Mouse (Mus musculus): Measurements from ENCODE around the gene Zkscan16.

The Zkscan16 gene

GRCm38 (mm10) chr4:58935846-58936245, 7.6 kb upstream of the Zkscan16 start:
- DNase-seq (ENCODE audit: extremely low spot score, low read depth, low spot score): no peak

DNA sequence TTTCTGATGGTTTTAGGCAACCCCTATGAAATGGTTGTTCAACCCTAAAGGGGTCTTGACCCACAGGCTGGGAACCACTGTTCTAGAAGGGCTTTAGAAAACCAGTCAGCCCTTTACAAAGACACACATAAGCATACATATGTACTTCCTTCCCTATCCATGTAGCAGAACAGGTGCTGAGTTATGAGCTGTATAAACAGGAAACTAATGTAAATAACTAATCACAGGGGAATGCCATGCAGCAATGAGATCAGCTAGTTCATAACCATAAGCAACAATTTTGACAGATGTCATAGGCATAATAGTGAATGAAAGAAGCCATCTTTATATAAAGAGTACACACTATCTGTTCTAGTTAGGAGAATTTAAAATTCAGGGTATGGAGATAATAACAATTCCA, 1.8 kb upstream of the Zkscan16 start:
- no peak for DNase-seq (ENCODE audit: extremely low spot score, low read depth, low spot score)

GRCm38 (mm10) chr4:58942942-58943341, 486 bp upstream of the Zkscan16 start:
- no peak for DNase-seq (ENCODE audit: extremely low spot score, low read depth, low spot score)

DNA sequence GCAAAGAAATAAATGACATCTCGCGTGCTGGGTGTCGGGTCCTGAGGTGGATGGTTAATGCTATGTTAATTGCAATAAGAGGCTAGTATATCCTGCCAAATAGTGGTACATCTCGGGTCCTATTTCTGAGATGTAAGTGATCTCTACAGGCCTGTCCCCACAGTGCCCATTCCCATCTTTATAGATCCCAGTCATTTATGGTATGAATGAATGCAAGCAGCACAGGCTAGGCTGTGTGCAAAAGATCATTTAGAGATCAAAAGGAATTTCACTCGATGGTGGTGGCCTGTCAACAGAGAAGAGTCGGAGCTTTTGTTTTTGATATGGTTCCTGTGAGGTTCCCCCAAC, 752 bp downstream of the Zkscan16 start:
- no peak for DNase-seq (ENCODE audit: extremely low spot score, low read depth, low spot score)

- no peak for DNase-seq (ENCODE audit: extremely low spot score, low read depth, low spot score)
These were observed 1.3 kb downstream of the Zkscan16 start for GRCm38 (mm10) chr4:58944695-58945094.

DNA sequence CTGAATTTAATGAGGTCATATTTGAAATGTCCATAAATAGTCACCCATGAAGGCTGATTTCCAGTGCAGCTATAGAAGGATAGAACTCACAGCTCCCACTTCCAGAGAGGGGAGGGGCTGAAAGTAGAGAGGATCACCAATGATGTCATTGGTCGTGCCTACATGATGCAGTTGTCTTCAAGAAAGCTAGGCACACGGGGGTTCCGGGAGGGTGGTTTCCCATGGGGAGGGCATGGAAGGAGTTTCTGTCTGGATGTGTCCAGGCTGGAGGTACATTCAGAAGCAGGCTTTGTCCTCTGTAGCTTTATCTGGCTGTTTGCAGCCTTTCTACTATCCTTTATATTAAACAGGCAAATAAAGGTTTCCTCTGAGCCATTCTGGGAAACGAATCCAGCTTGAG, 5.0 kb downstream of the Zkscan16 start:
- no peak for DNase-seq (ENCODE audit: extremely low spot score, low read depth, low spot score)

GRCm38 (mm10) chr4:58952630-58953029, 9.2 kb downstream of the Zkscan16 start:
- DNase-seq (ENCODE audit: extremely low spot score, low read depth, low spot score): no peak

DNA sequence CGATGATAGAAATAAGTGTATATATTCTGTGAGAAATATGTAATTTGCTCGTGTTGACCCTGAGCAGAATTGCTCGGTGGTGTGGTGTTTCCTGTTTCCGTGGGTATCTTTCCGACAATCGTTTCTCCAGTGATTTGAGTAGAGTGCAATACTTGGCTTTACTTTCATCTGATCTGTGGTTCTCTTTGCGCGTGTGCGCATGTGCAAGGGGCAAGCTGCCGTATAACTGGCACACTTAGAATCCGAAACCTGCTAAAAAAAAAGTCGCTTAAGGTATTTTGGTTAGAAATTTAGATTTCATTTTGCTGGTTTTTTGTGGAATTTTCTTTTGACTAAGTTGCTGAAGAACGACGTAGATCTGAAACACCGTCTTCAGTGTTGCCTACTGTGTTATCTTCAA, 18.3 kb downstream of the Zkscan16 start:
- no peak for DNase-seq (ENCODE audit: extremely low spot score, low read depth, low spot score)

- DNase-seq (ENCODE audit: extremely low spot score, low read depth, low spot score): no peak
These were observed 19.8 kb downstream of the Zkscan16 start for GRCm38 (mm10) chr4:58963271-58963670.

GRCm38 (mm10) chr4:58965136-58965535, 21.7 kb downstream of the Zkscan16 start:
- no peak for DNase-seq (ENCODE audit: extremely low spot score, low read depth, low spot score)

DNA sequence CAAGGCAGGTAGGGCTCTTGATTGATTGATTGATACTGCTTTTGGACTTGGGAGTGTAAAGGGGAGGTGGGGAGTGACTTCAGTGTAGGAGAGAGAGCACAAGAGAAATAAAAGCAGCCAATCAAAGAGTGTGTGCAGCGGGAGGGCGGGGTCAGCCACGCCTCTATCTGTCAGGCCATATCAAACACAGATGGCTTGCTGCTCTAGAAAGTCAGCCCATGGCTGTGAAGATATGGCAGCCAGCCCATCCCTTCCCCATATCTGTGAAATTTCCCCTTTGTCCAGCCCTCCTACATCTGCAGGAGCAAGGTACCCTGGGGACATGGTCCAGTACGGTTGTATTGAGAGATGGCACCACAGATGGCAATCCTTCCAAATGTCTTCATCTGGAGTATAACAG, 27.2 kb downstream of the Zkscan16 start:
- DNase-seq (ENCODE audit: extremely low spot score, low read depth, low spot score): no peak

- DNase-seq (ENCODE audit: extremely low spot score, low read depth, low spot score): no peak
These were observed 32.3 kb downstream of the Zkscan16 start for GRCm38 (mm10) chr4:58975711-58976110.

DNA sequence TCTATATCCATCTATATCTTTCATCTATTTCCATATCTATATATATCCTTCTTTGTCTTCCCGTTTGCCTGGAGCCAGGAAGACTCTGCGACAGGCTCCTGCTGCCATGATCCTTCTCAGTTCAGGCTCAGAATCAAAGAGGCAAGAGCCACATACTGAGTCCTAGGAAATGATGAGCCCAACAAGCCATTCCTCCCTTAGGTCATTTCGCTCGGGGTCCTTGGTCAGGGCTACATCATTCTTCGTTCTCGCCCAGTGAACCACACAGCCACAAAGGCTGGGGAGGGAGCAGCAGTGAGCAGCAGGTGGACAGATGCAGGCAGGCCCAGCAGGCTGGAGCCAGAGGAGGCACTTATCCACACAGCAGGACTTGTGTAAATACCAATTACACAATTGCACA, 38.0 kb downstream of the Zkscan16 start:
- DNase-seq (ENCODE audit: extremely low spot score, low read depth, low spot score): no peak

DNA sequence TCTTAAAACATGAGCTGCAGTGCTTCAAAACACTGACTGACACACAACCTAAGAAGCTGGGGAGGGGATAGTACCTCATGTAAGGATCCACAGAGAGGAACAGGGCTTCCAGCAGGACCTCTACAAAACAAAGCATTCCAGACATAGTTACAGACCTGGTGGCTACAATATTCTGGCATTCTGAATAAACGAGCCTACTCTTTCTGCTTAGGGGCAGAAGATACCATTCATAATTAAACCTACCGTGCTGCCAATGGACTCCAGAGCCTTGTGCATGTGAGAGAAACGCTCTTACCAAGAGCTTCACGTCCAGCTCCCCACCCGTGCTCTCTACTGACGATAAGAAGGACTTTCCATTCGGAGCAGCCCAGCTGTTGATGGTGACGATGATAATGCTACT, 39.4 kb downstream of the Zkscan16 start:
- DNase-seq (ENCODE audit: extremely low spot score, low read depth, low spot score): no peak

GRCm38 (mm10) chr4:58985157-58985648, 41.8 kb downstream of the Zkscan16 start:
- no peak for DNase-seq (ENCODE audit: extremely low spot score, low read depth, low spot score)

GRCm38 (mm10) chr4:58986540-58987190, 43.2 kb downstream of the Zkscan16 start, which contains the start of gene Ptgr1:
Ptgr1 (minus strand) TSS chr4:58987119.
- DNase-seq (ENCODE audit: extremely low spot score, low read depth, low spot score): no peak

DNA sequence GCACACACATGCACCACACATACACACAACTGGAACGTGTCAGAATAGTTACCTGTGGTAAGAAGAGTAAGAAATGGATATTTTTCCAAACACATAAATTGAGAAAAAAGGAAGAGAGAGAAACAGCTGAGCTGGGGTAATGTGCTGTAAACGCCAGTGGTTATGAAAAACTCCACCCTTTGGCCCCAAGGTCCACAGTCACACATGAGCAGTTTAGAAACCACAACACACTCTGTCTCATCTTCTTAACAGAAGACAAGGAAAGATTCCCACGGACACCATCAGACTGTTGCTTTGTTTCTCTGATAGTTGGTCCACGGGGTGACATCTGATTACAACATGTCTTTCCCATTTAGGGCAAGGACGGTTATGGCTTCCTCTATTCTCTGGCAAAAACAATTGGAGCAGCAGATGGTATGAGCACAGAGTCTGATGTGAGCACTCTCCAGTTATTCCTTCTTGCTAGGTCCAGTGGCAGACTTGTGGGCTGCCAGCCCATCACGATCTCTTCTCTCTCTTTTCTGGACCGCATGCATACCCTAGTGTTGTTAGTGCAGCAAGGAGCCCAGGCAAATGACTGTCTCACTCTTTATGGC, 46.0 kb downstream of the Zkscan16 start:
- no peak for DNase-seq (ENCODE audit: extremely low spot score, low read depth, low spot score)

- DNase-seq (ENCODE audit: extremely low spot score, low read depth, low spot score): no peak
These were observed 47.4 kb downstream of the Zkscan16 start for GRCm38 (mm10) chr4:58990609-58991434.

DNA sequence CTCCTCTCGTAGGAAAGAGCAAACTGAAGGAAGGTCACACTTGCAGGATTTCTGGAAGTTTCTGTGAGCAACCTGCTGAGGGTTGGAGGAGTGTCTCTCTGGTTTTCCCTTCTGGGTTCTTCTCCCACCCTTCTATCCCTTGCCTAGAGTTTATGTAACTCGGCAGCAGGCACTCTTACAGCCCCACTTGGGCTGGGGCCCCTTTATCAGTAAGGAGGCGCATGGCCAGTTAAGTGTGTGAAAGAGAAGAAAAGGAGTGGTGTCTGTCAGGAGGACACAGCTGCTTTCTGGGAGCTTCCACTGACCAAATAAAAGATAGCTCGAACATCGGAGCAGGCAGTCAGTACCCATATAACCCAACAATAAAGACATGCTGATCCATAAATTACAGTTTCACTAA, 48.8 kb downstream of the Zkscan16 start:
- no peak for DNase-seq (ENCODE audit: extremely low spot score, low read depth, low spot score)

GRCm38 (mm10) chr4:58994762-58995161, 51.3 kb downstream of the Zkscan16 start, which contains the start of gene Dnajc25:
Dnajc25 (plus strand) TSS chr4:58995062.
- no peak for DNase-seq (ENCODE audit: extremely low spot score, low read depth, low spot score)

DNA sequence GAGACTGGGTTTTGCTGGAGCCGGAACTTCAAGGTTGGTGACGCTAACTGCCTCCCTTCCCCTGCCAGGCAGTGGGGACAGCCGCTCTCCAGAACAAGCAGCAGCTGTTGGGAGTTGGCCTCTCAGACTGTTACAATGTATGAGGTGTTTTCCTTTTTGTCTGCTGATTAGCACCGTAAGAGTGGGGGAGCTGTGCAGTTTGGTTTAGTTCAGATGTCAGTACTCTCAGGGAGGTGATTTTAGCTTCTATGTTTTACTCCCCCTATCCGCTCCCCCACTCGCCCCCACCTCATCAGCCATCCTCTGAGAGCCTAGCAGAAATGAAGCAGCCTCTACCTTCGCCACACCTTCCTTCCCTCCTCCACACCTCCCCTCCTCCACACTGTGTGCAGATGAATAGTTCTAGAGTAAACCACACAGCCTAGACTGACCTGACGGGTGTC, 51.8 kb downstream of the Zkscan16 start:
- DNase-seq (ENCODE audit: extremely low spot score, low read depth, low spot score): no peak

- DNase-seq (ENCODE audit: extremely low spot score, low read depth, low spot score): no peak
These were observed 53.7 kb downstream of the Zkscan16 start for GRCm38 (mm10) chr4:58997081-58997480.

Data from hindlimb bud, embryonic 11.5 days (tissue).